In genomic region chr14:49311091-49311492, GRCm38 (mm10) we compare ENCODE assay signal across 15 mouse cellular contexts.
A peak's percentile ranks its signal among the peaks of the same experiment; 100 is the strongest.
DNase-seq lines count a peak whose midpoint lies in the region; ATAC-seq and TF ChIP-seq lines count a peak whose summit lies in the region.
"Had no signal": no experiment of that assay in that cellular context is flagged by ENCODE, and none has a peak within 500 bp of the region (broad histone marks: within the 10 kb centered on the region; RNA-seq: fewer than 3 reads in every experiment).

No protein-coding gene starts in this region.

- TF ChIP-seq CTCF in hindbrain, postnatal 0 days (IDR thresholded peaks at IDR 0.05; ENCODE audit: low read depth) = no peak

- no peaks in the 10 kb centered on the region for H3K36me3 ChIP-seq in hindbrain, postnatal 0 days (ENCODE audit: insufficient read depth, low read length)
- no peaks in the 10 kb centered on the region for H3K36me3 ChIP-seq in stomach, embryonic 16.5 days (ENCODE audit: control insufficient read depth, insufficient read depth, low read length)
- H3K36me3 ChIP-seq: heart, embryonic 15.5 days; lung, embryonic 15.5 days; stomach, embryonic 15.5 days had no signal

- H3K9me3 ChIP-seq in hindbrain, postnatal 0 days (ENCODE audit: low read length) = no peaks in the 10 kb centered on the region
- no peaks in the 10 kb centered on the region for H3K9me3 ChIP-seq in stomach, embryonic 16.5 days (replicated peaks; ENCODE audit: control insufficient read depth, low read length)
- H3K9me3 ChIP-seq: heart, embryonic 15.5 days; lung, embryonic 15.5 days; stomach, embryonic 15.5 days had no signal

- peak overlapping the region; percentile 41; the same call in 1 of the 2 replicates for H3K27ac ChIP-seq in hindbrain, postnatal 0 days
- H3K27ac ChIP-seq in stomach, embryonic 16.5 days (ENCODE audit: low read length) = no peak overlapping the region
- H3K27ac ChIP-seq: heart, embryonic 15.5 days; lung, embryonic 15.5 days; stomach, embryonic 15.5 days had no signal

- DNase-seq in cerebellum, postnatal 10 days = peak; percentile 42 to 50
- DNase-seq in cerebellum, adult 8-10 months = no peak
- DNase-seq in retina, postnatal 1 day = peak; percentile 38
- no peak for DNase-seq in retina, embryonic 14.5 days (ENCODE audit: low spot score)
- DNase-seq in hindbrain, postnatal 0 days (ENCODE audit: low spot score) = peak; percentile 58
- no peak for DNase-seq in layer of hippocampus, postnatal 25 days (ENCODE audit: extremely low spot score in 1 of 2, low spot score in 1 of 2)
- DNase-seq in thymus, postnatal 10 days (ENCODE audit: low spot score in 2 of 2) = no peak
- DNase-seq: adrenal gland, postnatal 25 days; thymus, postnatal 4 days had no signal

- no peak overlapping the region for H3K9ac ChIP-seq in hindbrain, postnatal 0 days (replicated peaks; ENCODE audit: low read length)
- no peak overlapping the region for H3K9ac ChIP-seq in stomach, embryonic 16.5 days (ENCODE audit: low read length)
- H3K9ac ChIP-seq: heart, embryonic 15.5 days; lung, embryonic 15.5 days; stomach, embryonic 15.5 days had no signal

- H3K4me3 ChIP-seq in hindbrain, postnatal 0 days (ENCODE audit: low read length) = no peak overlapping the region
- H3K4me3 ChIP-seq in stomach, embryonic 16.5 days (replicated peaks; ENCODE audit: low read length) = no peak overlapping the region
- H3K4me3 ChIP-seq: heart, embryonic 15.5 days; lung, embryonic 15.5 days; stomach, embryonic 15.5 days had no signal

- no peak overlapping the region for H3K4me2 ChIP-seq in hindbrain, postnatal 0 days (ENCODE audit: low read depth, low read length)
- no peak overlapping the region for H3K4me2 ChIP-seq in stomach, embryonic 16.5 days (ENCODE audit: low read depth, low read length)
- H3K4me2 ChIP-seq: heart, embryonic 15.5 days; lung, embryonic 15.5 days; stomach, embryonic 15.5 days had no signal

- H3K4me1 ChIP-seq in hindbrain, postnatal 0 days (ENCODE audit: insufficient read depth, low read length) = peaks cover 11% of the 10 kb centered on the region; the same call in 1 of the 2 replicates
- H3K4me1 ChIP-seq in stomach, embryonic 16.5 days (ENCODE audit: control insufficient read depth, insufficient read depth, low read length) = no peaks in the 10 kb centered on the region
- H3K4me1 ChIP-seq: heart, embryonic 15.5 days had no signal

- peak; percentile 73 for ATAC-seq in hindbrain, postnatal 0 days
- peak; percentile 40; the same call in 1 of the 2 replicates for ATAC-seq in stomach, embryonic 16.5 days (ENCODE audit: insufficient read depth, low FRiP score)
- ATAC-seq: activated CD4-positive, CD25-positive, alpha-beta regulatory T cell, adult 4 months had no signal

- no peaks in the 10 kb centered on the region for H3K27me3 ChIP-seq in hindbrain, postnatal 0 days (ENCODE audit: insufficient read depth, low read length)
- no peaks in the 10 kb centered on the region for H3K27me3 ChIP-seq in stomach, embryonic 16.5 days (ENCODE audit: control insufficient read depth, insufficient read depth, low read length)
- H3K27me3 ChIP-seq: CH12.LX; heart, embryonic 15.5 days; lung, embryonic 15.5 days; stomach, embryonic 15.5 days had no signal

- 33% methylated on average over 5 of the region's 5 CpGs for WGBS in hindbrain, postnatal 0 days
- 50% methylated on average over 5 of the region's 5 CpGs for WGBS in stomach, embryonic 16.5 days

Comparison
In these comparisons a context has a peak if more than half of its experiments do, and no peak if none do; other contexts are left out.
1. DNase-seq: peak in cerebellum, postnatal 10 days (2 of 2), retina, postnatal 1 day (single experiment) and hindbrain, postnatal 0 days (single experiment); none in cerebellum, adult 8-10 months (single experiment), retina, embryonic 14.5 days (single experiment), layer of hippocampus, postnatal 25 days (0 of 2) and thymus, postnatal 10 days (0 of 2).